Mouse (Mus musculus): ENCODE data around the gene Rapsn. TPM values are rescaled to one million over a fixed set of nuclear protein-coding genes. Genes with fewer than 3 reads are reported as not detected.

Gene Rapsn
- polyA plus RNA-seq, 1 experiment from 2014 or later = 31.0 TPM

DNA sequence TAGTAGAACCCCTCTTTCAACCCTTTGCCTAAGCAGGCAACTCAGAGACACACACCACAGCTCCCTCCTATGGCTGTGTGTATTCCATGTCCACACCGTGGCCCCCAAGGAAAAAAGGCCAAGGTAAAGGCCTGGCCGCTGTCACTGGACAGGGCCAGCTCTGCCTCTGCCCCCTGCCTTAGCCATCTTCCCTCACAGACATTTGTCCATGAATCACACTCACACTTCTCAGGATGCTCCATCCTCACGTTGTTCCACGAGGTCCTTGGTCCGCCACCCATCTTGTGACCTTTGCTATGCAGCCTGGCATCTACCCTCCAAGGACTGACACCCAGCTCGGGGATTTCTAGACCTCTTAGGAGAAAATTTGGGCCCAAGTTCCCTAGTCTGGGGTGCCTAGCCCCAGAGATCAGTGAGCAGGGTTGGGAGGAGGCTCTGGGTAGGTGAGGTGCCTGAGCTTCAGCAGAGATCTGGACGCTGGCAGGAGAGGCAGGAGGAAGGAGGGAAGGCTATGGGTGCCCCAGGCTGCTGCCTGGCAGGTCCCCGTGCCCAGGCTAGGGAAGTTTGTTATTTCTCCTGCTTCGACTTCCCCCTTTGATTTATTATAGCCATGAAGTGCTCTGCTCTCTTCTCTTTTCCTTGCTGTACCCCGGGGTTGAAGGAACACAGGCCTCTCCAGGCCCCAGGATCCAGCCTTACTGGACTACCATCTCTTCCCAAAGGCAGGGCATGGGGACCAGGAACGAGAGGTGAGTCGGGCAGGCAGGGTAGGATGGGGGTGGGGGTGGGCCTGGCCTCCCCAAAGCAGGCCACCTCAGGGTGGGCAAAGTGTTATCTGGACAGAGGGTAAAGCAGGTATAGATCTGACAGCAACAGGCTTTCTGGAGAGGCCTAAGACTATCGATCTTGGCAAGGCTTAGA, 46.6 kb downstream of the Rapsn start, which contains the start of gene Spi1:
Gene Spi1, plus strand, starts transcription at position 616 of the 921 bp plus-strand sequence.
- no peak for ATAC-seq (ENCODE audit: insufficient number of reproducible peaks, insufficient read depth, low FRiP score, low read depth)
- no peak within 1 kb of the TSS for H3K4me3 ChIP-seq (ENCODE audit: control insufficient read depth in 1 of 2, insufficient read depth in 1 of 2, low read depth in 1 of 2, low read length in 2 of 2)
- no peak within 1 kb of the TSS for H3K4me2 ChIP-seq (ENCODE audit: low read length)
- H3K27ac ChIP-seq (replicated peaks in 1 of 2; ENCODE audit: control insufficient read depth in 1 of 2, insufficient read depth in 1 of 2, low read depth in 2 of 2, low read length in 2 of 2) = peak within 1 kb of the TSS; percentile 28 to 49; a peak in 3 of 4 replicates
- 84% methylated on average over 13 of the region's 13 CpGs for WGBS
- H3K27me3 ChIP-seq (ENCODE audit: control insufficient read depth, insufficient read depth, low read length) = no peaks in the 10 kb centered on the region
- H3K9ac ChIP-seq (ENCODE audit: low read length) = no peak within 1 kb of the TSS; the same call in 1 of the 2 replicates
- H3K9me3 ChIP-seq (ENCODE audit: control insufficient read depth, low read length) = no peaks in the 10 kb centered on the region
- H3K4me1 ChIP-seq (ENCODE audit: control insufficient read depth in 2 of 2, insufficient read depth in 2 of 2, low read length in 2 of 2) = peaks cover 4 to 8% of the 10 kb centered on the region in 2 experiments; a peak in 1 of 4 replicates
- no peaks in the 10 kb centered on the region for H3K36me3 ChIP-seq (ENCODE audit: control insufficient read depth, insufficient read depth, low read length)

DNA sequence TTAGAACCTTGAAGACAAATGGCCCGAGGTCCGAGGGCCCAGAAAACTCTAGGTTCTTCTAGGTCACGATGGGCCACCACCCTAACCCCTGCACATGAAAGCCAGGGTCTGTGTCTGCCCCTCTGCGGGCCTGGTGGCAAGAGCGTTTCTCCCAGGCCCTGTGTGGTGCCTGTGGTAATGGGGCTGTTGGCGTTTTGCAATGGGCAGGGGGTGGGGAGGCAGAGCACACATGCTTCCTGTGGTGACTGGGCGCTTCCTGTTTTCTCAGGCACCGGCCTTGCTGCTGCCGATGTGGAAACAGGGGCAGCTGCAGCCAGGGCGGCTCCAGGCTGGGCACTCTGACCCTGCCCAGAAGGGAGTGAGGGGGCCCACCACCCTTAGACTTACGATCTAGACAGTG, 47.4 kb downstream of the Rapsn start:
- H3K4me2 ChIP-seq (ENCODE audit: low read length) = no peak overlapping the region
- H3K9ac ChIP-seq (ENCODE audit: low read length) = no peak overlapping the region; the same call in 1 of the 2 replicates
- WGBS = 55% methylated on average over 11 of the region's 11 CpGs
- peak; percentile 34; the same call in 1 of the 2 replicates for ATAC-seq (ENCODE audit: insufficient number of reproducible peaks, insufficient read depth, low FRiP score, low read depth)
- H3K9me3 ChIP-seq (ENCODE audit: control insufficient read depth, low read length) = no peaks in the 10 kb centered on the region
- H3K4me1 ChIP-seq (ENCODE audit: control insufficient read depth in 2 of 2, insufficient read depth in 2 of 2, low read length in 2 of 2) = peaks cover 4 to 8% of the 10 kb centered on the region in 2 experiments; a peak in 1 of 4 replicates
- H3K36me3 ChIP-seq (ENCODE audit: control insufficient read depth, insufficient read depth, low read length) = no peaks in the 10 kb centered on the region
- H3K4me3 ChIP-seq (ENCODE audit: control insufficient read depth in 1 of 2, insufficient read depth in 1 of 2, low read depth in 1 of 2, low read length in 2 of 2) = no peak overlapping the region
- H3K27ac ChIP-seq (replicated peaks in 1 of 2; ENCODE audit: control insufficient read depth in 1 of 2, insufficient read depth in 1 of 2, low read depth in 2 of 2, low read length in 2 of 2) = peak overlapping the region; percentile 28 to 49; a peak in 3 of 4 replicates
- H3K27me3 ChIP-seq (ENCODE audit: control insufficient read depth, insufficient read depth, low read length) = no peaks in the 10 kb centered on the region

DNA sequence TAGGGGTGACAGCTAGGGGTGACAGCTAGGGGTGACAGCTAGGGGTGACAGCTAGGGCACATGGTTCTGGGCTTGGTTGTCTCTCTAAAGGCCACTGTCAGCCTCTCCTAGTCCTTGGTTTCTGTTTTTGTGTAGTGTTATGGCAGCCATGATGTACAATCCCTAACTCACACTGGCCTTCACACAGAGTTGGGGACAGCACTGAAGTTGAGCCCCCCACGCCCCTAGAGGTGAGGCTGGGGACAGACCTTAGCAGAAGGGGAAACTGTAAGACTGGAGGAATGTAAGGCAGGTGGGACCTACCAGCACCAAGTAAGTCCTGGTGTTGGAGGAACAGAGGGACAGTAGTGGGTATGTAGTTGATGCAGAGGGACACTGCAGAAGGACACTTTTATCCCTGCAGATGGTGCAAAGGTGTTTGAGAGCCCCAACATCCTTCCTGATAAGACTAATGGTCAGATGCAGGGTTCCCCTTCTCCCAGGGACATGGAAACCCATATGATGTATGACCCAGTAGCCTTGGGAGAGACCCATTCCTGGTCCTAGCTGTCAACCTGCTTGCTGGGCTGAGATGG, 48.0 kb downstream of the Rapsn start:
- no peaks in the 10 kb centered on the region for H3K36me3 ChIP-seq (ENCODE audit: control insufficient read depth, insufficient read depth, low read length)
- no peaks in the 10 kb centered on the region for H3K27me3 ChIP-seq (ENCODE audit: control insufficient read depth, insufficient read depth, low read length)
- H3K4me1 ChIP-seq (ENCODE audit: control insufficient read depth in 2 of 2, insufficient read depth in 2 of 2, low read length in 2 of 2) = peaks cover 4 to 8% of the 10 kb centered on the region in 2 experiments; a peak in 1 of 4 replicates
- no peaks in the 10 kb centered on the region for H3K9me3 ChIP-seq (ENCODE audit: control insufficient read depth, low read length)
- H3K4me2 ChIP-seq (ENCODE audit: low read length) = no peak overlapping the region
- H3K9ac ChIP-seq (ENCODE audit: low read length) = no peak overlapping the region; the same call in 1 of the 2 replicates
- 60% methylated on average over 1 of the region's 1 CpGs for WGBS
- no peak for ATAC-seq (ENCODE audit: insufficient number of reproducible peaks, insufficient read depth, low FRiP score, low read depth)
- peak overlapping the region; percentile 28 to 49; a peak in 3 of 4 replicates for H3K27ac ChIP-seq (replicated peaks in 1 of 2; ENCODE audit: control insufficient read depth in 1 of 2, insufficient read depth in 1 of 2, low read depth in 2 of 2, low read length in 2 of 2)
- no peak overlapping the region for H3K4me3 ChIP-seq (ENCODE audit: control insufficient read depth in 1 of 2, insufficient read depth in 1 of 2, low read depth in 1 of 2, low read length in 2 of 2)

DNA sequence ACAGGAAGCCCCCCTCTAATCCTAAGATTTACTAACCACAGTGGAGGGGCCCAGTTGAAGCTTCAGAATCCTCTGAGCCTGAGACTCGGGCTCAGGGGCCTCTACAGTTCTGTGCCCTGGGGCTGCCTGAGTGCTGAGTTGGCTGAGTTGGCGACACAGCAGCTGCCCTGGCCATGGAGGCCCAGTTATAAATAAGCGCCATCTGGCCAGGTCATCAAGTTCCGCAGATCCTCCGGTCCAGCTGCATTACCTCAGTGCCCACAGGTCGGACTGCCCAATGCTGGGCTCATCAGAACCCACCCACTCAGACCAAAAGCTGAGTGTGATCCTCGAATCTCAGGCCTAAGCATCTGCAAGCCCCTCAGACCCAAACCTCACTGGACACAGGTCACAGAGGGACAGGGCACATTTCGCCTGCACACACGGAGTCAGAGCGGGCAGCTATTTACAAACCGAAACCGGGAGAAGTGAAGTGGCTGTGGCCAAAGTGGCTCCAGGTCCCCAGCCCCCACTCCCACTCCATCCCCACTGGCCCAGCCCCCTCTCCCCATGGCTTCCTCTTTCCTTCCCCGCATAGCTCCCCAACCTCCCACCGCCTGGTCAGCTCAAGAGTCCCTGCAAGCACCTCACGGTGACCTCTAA, 48.9 kb downstream of the Rapsn start:
- no peaks in the 10 kb centered on the region for H3K27me3 ChIP-seq (ENCODE audit: control insufficient read depth, insufficient read depth, low read length)
- H3K4me2 ChIP-seq (ENCODE audit: low read length) = no peak overlapping the region
- 78% methylated on average over 15 of the region's 15 CpGs for WGBS
- no peak overlapping the region for H3K27ac ChIP-seq (replicated peaks in 1 of 2; ENCODE audit: control insufficient read depth in 1 of 2, insufficient read depth in 1 of 2, low read depth in 2 of 2, low read length in 2 of 2)
- no peak overlapping the region for H3K9ac ChIP-seq (ENCODE audit: low read length)
- no peaks in the 10 kb centered on the region for H3K9me3 ChIP-seq (ENCODE audit: control insufficient read depth, low read length)
- H3K4me3 ChIP-seq (ENCODE audit: control insufficient read depth in 1 of 2, insufficient read depth in 1 of 2, low read depth in 1 of 2, low read length in 2 of 2) = no peak overlapping the region
- H3K36me3 ChIP-seq (ENCODE audit: control insufficient read depth, insufficient read depth, low read length) = no peaks in the 10 kb centered on the region
- H3K4me1 ChIP-seq (ENCODE audit: control insufficient read depth in 2 of 2, insufficient read depth in 2 of 2, low read length in 2 of 2) = peaks cover 2 to 3% of the 10 kb centered on the region in 2 experiments; a peak in 1 of 4 replicates
- ATAC-seq (ENCODE audit: insufficient number of reproducible peaks, insufficient read depth, low FRiP score, low read depth) = no peak

DNA sequence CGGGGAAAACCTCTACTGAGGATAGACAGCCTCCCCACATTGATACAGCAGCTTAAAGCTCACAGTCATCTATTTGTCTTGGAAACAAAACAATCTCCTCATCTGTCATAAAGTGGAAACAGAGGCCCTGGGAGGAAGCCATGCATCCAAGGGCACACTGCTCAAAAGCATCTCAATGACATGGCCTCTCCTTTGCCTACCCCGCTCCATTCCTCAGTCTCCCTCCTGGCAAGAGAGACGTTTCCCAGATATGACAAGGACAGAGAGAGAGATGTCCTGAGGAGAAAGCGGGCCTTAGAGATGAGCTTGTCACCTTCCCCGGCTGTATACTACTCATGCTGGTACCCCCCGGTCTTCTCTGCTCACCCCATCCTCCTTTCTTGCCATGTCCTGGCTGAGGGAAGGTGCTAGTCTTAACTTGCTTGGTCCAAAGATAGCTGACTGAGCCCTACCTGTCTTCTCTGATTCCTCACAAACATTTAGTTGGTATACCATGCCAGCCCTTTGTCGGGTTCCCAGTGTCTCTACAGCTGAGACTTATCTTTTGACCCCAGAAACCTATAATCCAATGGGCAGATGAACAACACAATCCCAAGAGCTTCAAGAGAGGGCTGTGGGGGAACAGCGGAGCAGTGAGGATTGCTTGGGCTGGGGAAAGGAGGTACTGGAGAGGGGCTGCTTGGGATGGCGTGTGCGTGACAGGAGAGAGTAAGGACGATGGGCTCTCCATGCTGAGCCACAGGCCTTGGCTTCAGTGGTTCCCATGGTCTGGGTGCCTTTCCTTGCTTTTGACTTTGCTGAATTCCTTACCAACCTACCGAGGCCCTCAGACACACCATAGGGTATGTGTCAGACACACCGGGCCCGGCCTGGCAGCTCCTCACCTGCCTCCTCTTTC, 50.3 kb downstream of the Rapsn start:
- WGBS = 83% methylated on average over 14 of the region's 14 CpGs
- ATAC-seq (ENCODE audit: insufficient number of reproducible peaks, insufficient read depth, low FRiP score, low read depth) = no peak

DNA sequence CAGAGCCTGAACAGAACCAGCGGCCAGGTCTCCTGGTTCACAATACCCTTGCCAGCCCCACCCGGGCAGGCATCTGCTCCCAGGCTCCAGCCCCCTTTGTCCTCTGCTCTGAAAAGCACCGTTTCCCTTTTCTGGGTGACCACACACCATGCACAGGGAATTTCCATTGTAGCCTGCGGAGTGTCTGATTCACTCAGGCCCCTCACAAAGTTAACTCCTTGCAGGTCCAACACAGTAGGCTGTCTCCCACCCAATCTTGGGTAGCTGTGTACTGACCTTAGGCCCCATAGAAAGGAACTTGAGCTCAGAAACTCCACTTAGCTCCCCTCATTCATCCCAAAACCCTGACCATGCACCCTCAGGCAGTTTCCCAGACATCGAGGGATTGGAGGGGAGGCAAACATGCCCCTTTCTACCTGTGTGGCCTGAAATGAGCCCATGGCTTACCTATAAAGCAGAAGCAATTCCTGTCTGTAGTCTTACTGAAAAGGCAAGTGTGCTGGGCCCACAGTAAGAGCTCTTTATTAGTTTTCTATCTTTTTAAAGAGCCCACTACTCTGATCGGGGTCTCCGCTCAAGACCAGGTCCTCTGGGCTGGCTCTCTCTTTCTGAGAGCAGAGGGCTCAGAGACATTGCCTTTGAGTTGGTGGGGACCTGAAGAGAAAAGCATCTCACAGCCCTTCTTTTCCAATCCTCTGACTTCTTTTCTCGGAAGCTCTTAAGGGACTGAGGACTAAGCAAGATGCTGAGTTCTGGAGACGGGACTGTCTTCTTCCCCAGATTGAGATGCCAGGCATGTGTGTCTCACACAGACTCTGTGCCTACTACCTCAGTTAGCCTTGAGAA, 51.2 kb downstream of the Rapsn start:
- H3K9ac ChIP-seq (ENCODE audit: low read length) = no peak overlapping the region
- peaks cover 2 to 3% of the 10 kb centered on the region in 2 experiments; a peak in 1 of 4 replicates for H3K4me1 ChIP-seq (ENCODE audit: control insufficient read depth in 2 of 2, insufficient read depth in 2 of 2, low read length in 2 of 2)
- no peaks in the 10 kb centered on the region for H3K9me3 ChIP-seq (ENCODE audit: control insufficient read depth, low read length)
- H3K4me2 ChIP-seq (ENCODE audit: low read length) = no peak overlapping the region
- no peaks in the 10 kb centered on the region for H3K27me3 ChIP-seq (ENCODE audit: control insufficient read depth, insufficient read depth, low read length)
- H3K27ac ChIP-seq (replicated peaks in 1 of 2; ENCODE audit: control insufficient read depth in 1 of 2, insufficient read depth in 1 of 2, low read depth in 2 of 2, low read length in 2 of 2) = no peak overlapping the region
- no peaks in the 10 kb centered on the region for H3K36me3 ChIP-seq (ENCODE audit: control insufficient read depth, insufficient read depth, low read length)
- H3K4me3 ChIP-seq (ENCODE audit: control insufficient read depth in 1 of 2, insufficient read depth in 1 of 2, low read depth in 1 of 2, low read length in 2 of 2) = no peak overlapping the region
- no peak for ATAC-seq (ENCODE audit: insufficient number of reproducible peaks, insufficient read depth, low FRiP score, low read depth)
- 78% methylated on average over 9 of the region's 9 CpGs for WGBS

More for the DNA sequence above, 50.3 kb downstream of the Rapsn start:
- Histone ChIP-seq H3K9me3 (ENCODE audit: control insufficient read depth, low read length) (no peaks in the 10 kb centered on the region), H3K36me3 (ENCODE audit: control insufficient read depth, insufficient read depth, low read length) (no peaks in the 10 kb centered on the region), H3K9ac (ENCODE audit: low read length) (no peak overlapping the region), H3K4me3 (ENCODE audit: control insufficient read depth in 1 of 2, insufficient read depth in 1 of 2, low read depth in 1 of 2, low read length in 2 of 2) (no peak overlapping the region), H3K4me2 (ENCODE audit: low read length) (no peak overlapping the region), H3K4me1 (ENCODE audit: control insufficient read depth in 2 of 2, insufficient read depth in 2 of 2, low read length in 2 of 2) (peaks cover 2 to 3% of the 10 kb centered on the region in 2 experiments; a peak in 1 of 4 replicates), H3K27me3 (ENCODE audit: control insufficient read depth, insufficient read depth, low read length) (no peaks in the 10 kb centered on the region), H3K27ac (replicated peaks in 1 of 2; ENCODE audit: control insufficient read depth in 1 of 2, insufficient read depth in 1 of 2, low read depth in 2 of 2, low read length in 2 of 2) (no peak overlapping the region)
